Comparison of ENCODE assay signal across 29 mouse cellular contexts in genomic region chr6:137576091-137576490, GRCm38 (mm10).
DNase-seq lines count a peak whose midpoint lies in the region; ATAC-seq and TF ChIP-seq lines count a peak whose summit lies in the region.
"Had no signal": no experiment of that assay in that cellular context is flagged by ENCODE, and none has a peak within 500 bp of the region (broad histone marks: within the 10 kb centered on the region; RNA-seq: fewer than 3 reads in every experiment).

No protein-coding gene starts in this region.

- no peak overlapping the region for H3K4me2 ChIP-seq in kidney, embryonic 15.5 days
- H3K4me2 ChIP-seq: embryonic facial prominence, embryonic 13.5 days; embryonic facial prominence, embryonic 15.5 days; forebrain, embryonic 12.5 days had no signal

- peaks cover 13% of the 10 kb centered on the region; the same call in 1 of the 2 replicates for H3K4me1 ChIP-seq in kidney, adult 2 months (ENCODE audit: control insufficient read depth, insufficient read depth, low read length)
- H3K4me1 ChIP-seq in kidney, embryonic 15.5 days: peaks cover 2% of the 10 kb centered on the region
- H3K4me1 ChIP-seq in bone marrow macrophage, adult 2 months (ENCODE audit: control insufficient read depth, insufficient read depth, low read length): peaks cover 39% of the 10 kb centered on the region
- H3K4me1 ChIP-seq in small intestine, adult 2 months (ENCODE audit: control insufficient read depth, insufficient read depth, insufficient read length, low read length): peaks cover 24% of the 10 kb centered on the region
- H3K4me1 ChIP-seq: embryonic facial prominence, embryonic 13.5 days; embryonic facial prominence, embryonic 15.5 days; forebrain, embryonic 12.5 days had no signal

- no peak for ATAC-seq in kidney, embryonic 15.5 days (replicated peaks; ENCODE audit: low FRiP score)
- ATAC-seq: activated CD4-positive, CD25-positive, alpha-beta regulatory T cell, adult 4 months; CD4-positive, CD25-positive, alpha-beta regulatory T cell, adult 4 months; forebrain, embryonic 14.5 days; forebrain, embryonic 16.5 days; Patski had no signal

- H3K27ac ChIP-seq in kidney, adult 2 months (ENCODE audit: insufficient read depth, low read depth, low read length): peak overlapping the region; percentile 16; the same call in 1 of the 2 replicates
- H3K27ac ChIP-seq in kidney, embryonic 15.5 days: no peak overlapping the region
- peak overlapping the region; percentile 37; the same call in 1 of the 2 replicates for H3K27ac ChIP-seq in bone marrow macrophage, adult 2 months (ENCODE audit: insufficient read depth, low read depth, low read length)
- H3K27ac ChIP-seq in small intestine, adult 2 months (ENCODE audit: insufficient read depth, low read depth, low read length): peak overlapping the region; percentile 90; the same call in 1 of the 2 replicates
- H3K27ac ChIP-seq: embryonic facial prominence, embryonic 13.5 days; embryonic facial prominence, embryonic 15.5 days; forebrain, embryonic 10.5 days; forebrain, embryonic 12.5 days had no signal

- no peak overlapping the region for H3K4me3 ChIP-seq in kidney, adult 2 months (ENCODE audit: insufficient read depth, low read depth, low read length)
- no peak overlapping the region for H3K4me3 ChIP-seq in kidney, embryonic 15.5 days (replicated peaks)
- H3K4me3 ChIP-seq in bone marrow macrophage, adult 2 months (ENCODE audit: insufficient read depth, low read length): no peak overlapping the region
- no peak overlapping the region for H3K4me3 ChIP-seq in small intestine, adult 2 months (ENCODE audit: low read depth, low read length)
- H3K4me3 ChIP-seq: embryonic facial prominence, embryonic 13.5 days; embryonic facial prominence, embryonic 15.5 days; erythroblast, embryonic 14.5 days; forebrain, embryonic 10.5 days; forebrain, embryonic 12.5 days had no signal

- peak; percentile 1 for DNase-seq in adrenal gland, adult 2 months
- no peak for DNase-seq in adrenal gland, postnatal 25 days
- DNase-seq in kidney, adult 2 months: peak; percentile 74
- DNase-seq in layer of hippocampus, postnatal 25 days (ENCODE audit: extremely low spot score in 1 of 2, low spot score in 1 of 2): no peak
- DNase-seq: adrenal gland, postnatal 10 days; adrenal gland, postnatal 36 days; B cell, adult 2 months; cerebellum, adult 11 months; cerebellum, adult 18-20 months; cerebellum, adult 8-10 months; cerebellum, adult 9-11 months; cerebellum, postnatal 14 days; cerebellum, postnatal 36 days; embryo, embryonic 11 days had no signal

- no peak overlapping the region for H3K9ac ChIP-seq in kidney, embryonic 15.5 days
- H3K9ac ChIP-seq: embryonic facial prominence, embryonic 13.5 days; embryonic facial prominence, embryonic 15.5 days; forebrain, embryonic 12.5 days had no signal

- TF ChIP-seq POLR2A in kidney, adult 2 months (IDR thresholded peaks at IDR 0.05; ENCODE audit: low read depth, low read length): no peak
- TF ChIP-seq POLR2A in bone marrow macrophage, adult 2 months (IDR thresholded peaks at IDR 0.05; ENCODE audit: borderline replicate concordance, low read depth, low read length): no peak
- no peak for TF ChIP-seq POLR2A in small intestine, adult 2 months (IDR thresholded peaks at IDR 0.05; ENCODE audit: low read depth, low read length)

- TF ChIP-seq CTCF in kidney, adult 2 months (conservative IDR thresholded peaks at IDR 0.05; ENCODE audit: insufficient read depth, insufficient read length, low read depth, low read length): no peak
- no peak for TF ChIP-seq CTCF in bone marrow macrophage, adult 2 months (IDR thresholded peaks at IDR 0.05; ENCODE audit: low read depth, low read length)
- TF ChIP-seq CTCF in small intestine, adult 2 months (IDR thresholded peaks at IDR 0.05; ENCODE audit: extremely low read depth, insufficient read length, insufficient replicate concordance, low read depth, low read length): no peak

- H3K36me3 ChIP-seq in kidney, adult 2 months (ENCODE audit: control insufficient read depth, insufficient read depth, low read length): no peaks in the 10 kb centered on the region
- no peaks in the 10 kb centered on the region for H3K36me3 ChIP-seq in kidney, embryonic 15.5 days
- no peaks in the 10 kb centered on the region for H3K36me3 ChIP-seq in small intestine, adult 2 months (ENCODE audit: control insufficient read depth, insufficient read depth, low read length)
- H3K36me3 ChIP-seq: embryonic facial prominence, embryonic 13.5 days; embryonic facial prominence, embryonic 15.5 days; forebrain, embryonic 10.5 days; forebrain, embryonic 12.5 days; G1E had no signal

- H3K9me3 ChIP-seq in kidney, embryonic 15.5 days (replicated peaks): no peaks in the 10 kb centered on the region
- H3K9me3 ChIP-seq: embryonic facial prominence, embryonic 13.5 days; embryonic facial prominence, embryonic 15.5 days; forebrain, embryonic 10.5 days; forebrain, embryonic 12.5 days had no signal

- 79% methylated on average over 4 of the region's 4 CpGs for WGBS in kidney, adult 2 months
- WGBS in kidney, embryonic 15.5 days: 91% methylated on average over 4 of the region's 4 CpGs
- 96% methylated on average over 4 of the region's 4 CpGs for WGBS in small intestine, adult 2 months

- H3K27me3 ChIP-seq in kidney, adult 2 months (replicated peaks; ENCODE audit: control insufficient read depth, insufficient read depth, low read length): no peaks in the 10 kb centered on the region
- no peaks in the 10 kb centered on the region for H3K27me3 ChIP-seq in kidney, embryonic 15.5 days
- H3K27me3 ChIP-seq in small intestine, adult 2 months (ENCODE audit: control insufficient read depth, insufficient read depth, low read length): no peaks in the 10 kb centered on the region
- H3K27me3 ChIP-seq: CH12.LX; embryonic facial prominence, embryonic 13.5 days; embryonic facial prominence, embryonic 15.5 days; forebrain, embryonic 12.5 days; Patski had no signal

Comparison
In these comparisons a context has a peak if more than half of its experiments do, and no peak if none do; other contexts are left out.
1. DNase-seq: peak in adrenal gland, adult 2 months (single experiment) and kidney, adult 2 months (single experiment); none in adrenal gland, postnatal 25 days (single experiment) and layer of hippocampus, postnatal 25 days (0 of 2).